Mouse (Mus musculus) thymus, postnatal 10 days (tissue): ENCODE measurements around the gene Rgl2.
"Not testable (repeated sequence)": the region's sequence is repeated elsewhere in the genome, so short reads cannot be mapped to it uniquely, and the experiment has no call there.

Source experiments
- DNase-seq, 2 experiments: peaks; one replicate each; pipeline ENCODE4 v3.0.0; 2021; ENCODE audit warnings: low spot score in 2 of 2

Rgl2 gene

GRCm38 (mm10) chr17:33948090-33948904, 19.0 kb downstream of the Rgl2 start:
- DNase-seq, result no peak

- no peak for DNase-seq
Measured at GRCm38 (mm10) chr17:33948905-33949537, 19.7 kb downstream of the Rgl2 start.

DNA sequence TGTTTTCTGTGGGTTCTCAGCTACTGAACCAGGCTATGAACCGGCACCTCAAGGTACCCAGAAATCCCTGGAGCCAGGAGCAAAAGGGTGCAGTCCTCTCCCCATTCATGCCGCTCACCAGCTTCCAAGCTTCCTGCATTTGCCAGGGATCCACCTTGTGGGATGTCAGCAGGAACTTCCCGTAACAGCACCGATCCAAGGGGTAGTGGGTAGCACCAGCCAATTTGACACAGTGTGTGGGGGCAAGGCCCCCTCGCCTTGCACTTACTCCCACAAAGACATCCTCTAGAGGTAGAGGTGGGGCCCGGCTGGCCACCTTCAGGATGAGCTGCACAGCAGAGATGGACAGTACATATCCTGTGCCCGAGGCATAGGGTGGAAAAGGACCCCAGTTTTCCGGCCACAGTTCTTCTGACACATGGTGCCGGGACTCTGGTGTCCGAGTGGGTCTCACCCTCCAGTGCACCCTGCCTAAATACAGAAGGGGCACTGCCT, 20.8 kb downstream of the Rgl2 start:
- DNase-seq, result no peak

- peak; percentile 61 to 79 for DNase-seq
Measured at GRCm38 (mm10) chr17:33951021-33951946, 21.9 kb downstream of the Rgl2 start, which contains the start of gene B3galt4. TSS of gene B3galt4 (minus strand) at chr17:33951488.

- not testable (repeated sequence) for DNase-seq
Measured at GRCm38 (mm10) chr17:33952015-33952414, 22.7 kb downstream of the Rgl2 start.

GRCm38 (mm10) chr17:33952879-33953278, 23.5 kb downstream of the Rgl2 start:
- DNase-seq, result no peak

DNA sequence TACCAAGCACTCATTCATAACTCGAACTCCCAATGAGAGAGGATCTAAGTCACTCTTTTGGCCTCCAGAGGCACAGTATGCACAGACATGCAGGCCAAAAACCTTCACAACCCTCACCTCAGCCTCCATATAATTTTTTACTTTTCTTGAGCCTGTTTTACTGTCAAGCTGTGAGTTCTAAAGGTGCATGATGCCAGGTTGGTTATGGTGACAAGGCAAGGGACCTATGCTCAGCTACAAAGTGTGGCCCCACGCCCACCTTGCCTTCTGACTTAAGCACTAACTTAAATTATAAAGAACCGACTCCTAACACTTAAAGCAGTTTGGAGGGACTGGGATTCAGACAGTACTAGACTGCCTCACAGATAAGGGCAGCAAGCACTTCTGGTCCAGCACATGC, 24.0 kb downstream of the Rgl2 start:
- DNase-seq, result no peak

DNA sequence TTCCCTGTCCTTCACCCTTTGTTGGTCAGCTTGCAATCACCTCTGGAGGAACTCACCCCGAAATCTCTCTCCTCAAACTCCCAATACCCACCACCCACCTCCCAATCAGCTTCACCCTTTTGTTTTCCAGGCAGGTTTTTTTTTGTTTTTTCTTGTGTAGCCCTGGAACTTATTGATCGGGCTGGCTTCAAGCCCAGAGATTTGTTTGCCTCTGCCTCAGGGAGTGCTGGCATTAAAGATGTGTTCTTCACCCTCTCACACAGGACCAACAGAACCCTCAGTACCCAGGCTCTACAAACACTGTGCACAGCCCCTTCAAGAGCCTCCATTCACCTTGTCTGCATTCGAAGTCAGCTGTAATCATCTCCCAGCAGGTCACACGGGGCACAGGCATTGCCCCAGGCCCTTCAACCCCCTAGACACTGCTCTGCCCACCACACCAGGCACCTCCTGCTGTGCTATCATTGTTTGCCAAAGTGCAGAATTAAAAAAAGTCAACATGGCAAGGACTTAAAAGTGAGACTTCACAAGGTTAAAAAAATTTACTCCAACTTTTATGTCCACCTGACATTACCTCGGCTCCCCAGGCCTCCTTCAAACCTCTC, 24.7 kb downstream of the Rgl2 start:
- no peak for DNase-seq

DNA sequence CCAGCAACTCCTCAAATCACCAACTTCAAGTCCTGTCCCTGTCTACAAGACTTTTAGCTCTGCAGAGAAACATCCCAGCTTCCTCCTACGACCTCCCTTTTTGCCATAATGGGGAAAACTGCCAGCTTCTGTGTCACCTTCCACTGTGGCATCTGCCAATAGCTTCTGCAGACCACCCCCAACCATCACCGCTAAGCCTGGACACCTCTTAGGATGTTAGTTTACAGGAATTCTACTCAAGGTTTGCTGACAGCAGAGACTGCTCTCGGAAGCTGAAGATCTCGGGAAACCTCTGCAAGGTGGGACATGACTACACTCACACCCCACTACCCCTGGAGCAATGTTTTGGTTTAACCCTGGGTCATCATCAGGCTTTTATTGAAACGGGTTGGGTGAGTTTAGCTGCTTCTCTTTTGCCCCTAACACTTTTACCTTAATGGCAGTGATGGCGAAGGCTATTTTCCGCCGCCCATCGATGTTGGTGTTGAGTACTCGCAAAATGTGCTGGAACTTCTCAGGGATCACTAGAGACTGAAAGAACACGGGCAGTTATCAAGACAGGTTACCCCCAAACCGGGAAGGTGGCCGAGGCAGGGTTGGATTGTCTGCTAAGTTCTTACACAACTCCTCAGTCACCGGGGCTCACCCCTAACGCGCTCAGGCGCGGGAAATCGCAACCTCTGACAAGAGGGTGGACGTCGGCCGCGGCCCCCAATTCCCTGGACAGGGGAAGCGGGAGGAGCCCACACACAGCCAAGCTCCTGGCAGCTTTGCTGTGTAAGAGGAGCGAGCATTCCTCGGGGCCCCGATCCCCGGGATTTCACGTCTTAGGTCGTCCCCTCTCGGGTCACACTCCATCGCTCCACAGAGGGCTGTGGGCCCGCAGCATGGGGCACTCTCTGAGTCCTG, 25.6 kb downstream of the Rgl2 start:
- no peak for DNase-seq

DNA sequence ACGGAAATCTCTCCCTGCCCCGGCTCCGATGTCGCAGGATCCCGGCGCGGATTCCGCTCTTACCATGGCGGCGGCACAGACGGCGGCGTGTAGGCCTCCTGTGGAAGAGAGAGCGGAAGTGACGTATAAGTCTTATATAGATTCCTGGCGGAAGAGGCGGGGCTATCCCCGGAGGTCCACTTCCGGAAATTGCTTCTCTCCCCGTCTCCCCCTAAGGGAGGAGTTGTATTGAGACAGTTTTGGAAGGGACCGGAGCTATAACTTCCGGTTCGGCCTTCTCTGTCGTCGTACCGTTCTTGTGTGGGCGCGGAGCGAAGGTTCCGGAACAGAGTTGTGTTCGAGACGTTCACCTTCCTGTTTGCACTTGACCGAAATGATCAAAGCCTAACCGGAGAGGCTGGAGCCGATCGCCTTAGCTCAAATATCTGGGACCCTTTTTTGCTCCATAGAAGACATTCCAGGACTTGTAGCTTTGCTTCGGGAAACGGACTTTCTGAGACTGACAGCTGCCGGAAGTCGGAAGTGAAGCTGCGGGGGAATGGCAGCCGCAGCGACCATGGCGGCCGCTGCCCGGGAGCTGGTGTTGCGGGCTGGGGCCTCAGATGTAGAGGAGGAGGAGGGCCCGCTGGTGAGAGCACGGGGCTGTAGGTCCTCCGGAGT, 26.3 kb downstream of the Rgl2 start, which contains the start of the genes Vps52 and Rps18:
Gene Vps52 (plus strand): TSS at position 258 of the 660 bp plus-strand sequence.
Gene Rps18 (minus strand): TSS at position 447 of the 660 bp plus-strand sequence.
- peak; percentile 94 to 97 for DNase-seq

GRCm38 (mm10) chr17:33956336-33956735, 27.0 kb downstream of the Rgl2 start:
- DNase-seq, result no peak

DNA sequence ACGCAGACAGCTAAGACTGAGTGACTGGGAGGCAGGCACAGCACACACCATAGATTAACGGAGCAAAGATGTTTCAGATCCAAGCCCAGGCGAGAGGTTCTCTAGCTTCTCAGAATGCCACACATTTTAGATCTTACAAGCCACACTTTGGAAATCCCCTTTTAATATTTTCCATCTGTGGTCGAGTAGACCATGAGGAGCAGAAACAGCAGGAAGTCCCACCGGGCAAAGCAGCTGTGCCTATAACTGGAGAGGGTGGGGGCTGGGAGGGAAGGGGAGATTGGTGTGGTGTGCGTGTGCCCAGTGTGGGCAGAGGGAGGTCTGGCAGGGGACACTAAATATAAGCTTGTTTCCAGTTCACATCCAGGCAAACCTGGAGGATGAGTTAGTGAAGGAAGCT, 28.1 kb downstream of the Rgl2 start:
- no peak for DNase-seq

DNA sequence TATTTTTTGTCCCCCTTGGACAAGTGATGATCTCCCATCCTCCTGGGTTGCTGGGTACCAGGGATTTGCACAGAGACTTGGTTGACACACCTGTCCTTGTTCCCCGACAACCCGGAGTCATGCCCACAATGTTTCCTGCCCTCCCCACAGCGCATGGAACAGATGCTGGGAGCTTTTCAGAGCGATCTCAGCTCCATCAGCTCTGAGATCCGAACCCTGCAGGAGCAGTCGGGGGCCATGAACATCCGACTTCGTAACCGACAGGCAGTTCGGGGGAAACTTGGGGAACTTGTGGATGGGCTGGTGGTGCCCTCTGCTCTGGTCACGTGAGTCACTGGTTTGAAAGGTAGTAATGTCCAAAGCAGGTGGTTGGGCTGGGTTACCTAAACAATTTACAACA, 29.1 kb downstream of the Rgl2 start:
- DNase-seq, result no peak

GRCm38 (mm10) chr17:33959135-33959534, 29.8 kb downstream of the Rgl2 start:
- no peak for DNase-seq

GRCm38 (mm10) chr17:33959948-33960347, 30.6 kb downstream of the Rgl2 start:
- no peak for DNase-seq

- DNase-seq, result no peak
Measured at GRCm38 (mm10) chr17:33962876-33963275, 33.5 kb downstream of the Rgl2 start.

- DNase-seq, result no peak
Measured at GRCm38 (mm10) chr17:33965082-33965845, 35.9 kb downstream of the Rgl2 start.

DNA sequence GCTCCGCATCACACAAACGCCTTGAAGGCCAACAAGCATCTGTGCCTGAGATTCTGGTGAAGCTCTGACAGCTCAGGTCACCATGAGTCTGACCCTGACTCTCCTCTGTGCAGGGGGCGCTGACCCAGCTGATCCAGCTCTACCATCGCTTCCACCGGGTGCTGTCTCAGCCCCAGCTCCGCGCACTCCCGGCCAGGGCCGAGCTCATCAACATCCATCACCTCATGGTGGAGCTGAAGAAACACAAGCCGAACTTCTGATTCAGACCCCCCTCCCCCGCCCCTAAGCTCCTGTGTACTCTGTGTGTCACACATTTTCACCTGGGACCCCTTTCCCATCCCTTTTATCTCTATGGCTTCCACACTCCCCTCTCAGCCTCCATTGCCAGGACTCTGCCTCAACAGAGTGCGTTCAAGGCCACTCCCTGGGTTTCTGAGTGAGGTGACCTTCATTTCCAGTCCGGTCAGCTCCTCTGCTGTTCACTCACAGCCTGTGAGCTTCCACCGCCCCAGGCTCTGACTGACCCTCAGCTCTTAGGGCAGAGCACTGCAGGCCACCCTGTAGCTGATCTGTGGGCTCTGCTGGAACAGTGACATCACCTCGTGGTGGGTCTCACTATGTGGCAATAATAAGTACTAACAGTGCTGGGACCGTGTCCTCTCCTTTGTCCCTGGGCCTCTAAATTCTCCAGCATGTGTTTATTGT, 36.7 kb downstream of the Rgl2 start:
- DNase-seq, result no peak
